Mouse (Mus musculus) stomach, postnatal 0 days (tissue): ENCODE data around the gene Tbce. TPM values are rescaled to one million over a fixed set of nuclear protein-coding genes. Genes with fewer than 3 reads are reported as not detected.

Experiments
- ATAC-seq: fragments of 200-750 bp; cut with Nextera tagmentation; 2 replicates; pipeline ENCODE4 v1.8.0; 2017; ENCODE audit not compliant: low FRiP score, low TSS enrichment
- DNase-seq: peaks from one replicate; pipeline ENCODE4 v3.0.0-alpha.2; 2016; ENCODE audit warnings: low spot score
- H3K27ac ChIP-seq: fragments of 300-500 bp; sonication (generic); replicated peaks from 2 replicates; pipeline ENCODE4 v1.5.1; 2014; ENCODE audit warnings: mild to moderate bottlenecking, control low read depth
- H3K27me3 ChIP-seq: fragments of 300-500 bp; sonication (generic); 2 replicates; pipeline ENCODE4 v1.6.1; 2014; ENCODE audit warnings: low read length; ENCODE audit not compliant: control insufficient read depth, insufficient read depth
- H3K36me3 ChIP-seq: fragments of 300-500 bp; sonication (generic); 2 replicates; pipeline ENCODE4 v1.6.1; 2014; ENCODE audit warnings: low read length, mixed read lengths; ENCODE audit not compliant: control insufficient read depth, insufficient read depth
- H3K4me1 ChIP-seq: fragments of 300-500 bp; sonication (generic); replicated peaks from 2 replicates; pipeline ENCODE4 v1.6.1; 2014; ENCODE audit warnings: antibody characterized with exemption; ENCODE audit not compliant: control insufficient read depth, insufficient read depth
- H3K4me2 ChIP-seq: fragments of 300-500 bp; sonication (generic); replicated peaks from 2 replicates; pipeline ENCODE4 v1.6.1; 2014; ENCODE audit warnings: low read depth, mild to moderate bottlenecking, control low read depth, moderate library complexity
- H3K4me3 ChIP-seq: fragments of 300-500 bp; sonication (generic); 2 replicates; pipeline ENCODE4 v1.5.1; 2014; ENCODE audit warnings: low read depth, low read length, control low read depth
- H3K9ac ChIP-seq: fragments of 300-500 bp; sonication (generic); 2 replicates; pipeline ENCODE4 v1.6.1; 2014; ENCODE audit warnings: mild to moderate bottlenecking, low read length, control low read depth, mixed read lengths
- H3K9me3 ChIP-seq: fragments of 300-500 bp; sonication (generic); 2 replicates; pipeline ENCODE4 v1.6.1; 2016; ENCODE audit warnings: low read length; ENCODE audit not compliant: control insufficient read depth
- CTCF ChIP-seq: IDR thresholded peaks from 2 replicates; pipeline ENCODE4 v1.5.1; 2016; ENCODE audit warnings: antibody characterized with exemption, low read depth, mild to moderate bottlenecking, moderate library complexity
- EP300 ChIP-seq: optimal IDR thresholded peaks from 2 replicates; pipeline ENCODE3; 2016; ENCODE audit warnings: antibody characterized with exemption
- WGBS: fragments of 180-500 bp; shearing (Covaris S2); extraction: QIAGEN DNeasy Blood & Tissue Kit; methylation state at CpG from one replicate; pipeline ENCODE4 v1.1.7; 2014; 5-methylcytosine and 5-hydroxymethylcytosine counted together
- polyA plus RNA-seq: library from polyadenylated mRNA; unstranded; fragments of >200 nt; fragmentation: Nextera tagmentation; extraction: Ambion mirVana; gene quantifications from 2 replicates; pipeline ENCODE4 v1.2.1, GENCODE M21; 2015

The Tbce gene
- polyA plus RNA-seq, 1 experiment from 2014 or later = 29.8 TPM

GRCm38 (mm10) chr13:14002706-14003105 lies 36.7 kb downstream of the Tbce start:
- no peak overlapping the region for H3K27ac ChIP-seq
- H3K4me3 ChIP-seq = no peak overlapping the region
- peaks cover 27% of the 10 kb centered on the region for H3K36me3 ChIP-seq
- no peaks in the 10 kb centered on the region for H3K9me3 ChIP-seq
- H3K4me2 ChIP-seq = no peak overlapping the region
- no peak for TF ChIP-seq EP300
- ATAC-seq = no peak
- H3K9ac ChIP-seq = no peak overlapping the region
- 70% methylated on average over 2 of the region's 2 CpGs for WGBS
- H3K27me3 ChIP-seq = no peaks in the 10 kb centered on the region
- DNase-seq = no peak
- H3K4me1 ChIP-seq = no peaks in the 10 kb centered on the region

DNA sequence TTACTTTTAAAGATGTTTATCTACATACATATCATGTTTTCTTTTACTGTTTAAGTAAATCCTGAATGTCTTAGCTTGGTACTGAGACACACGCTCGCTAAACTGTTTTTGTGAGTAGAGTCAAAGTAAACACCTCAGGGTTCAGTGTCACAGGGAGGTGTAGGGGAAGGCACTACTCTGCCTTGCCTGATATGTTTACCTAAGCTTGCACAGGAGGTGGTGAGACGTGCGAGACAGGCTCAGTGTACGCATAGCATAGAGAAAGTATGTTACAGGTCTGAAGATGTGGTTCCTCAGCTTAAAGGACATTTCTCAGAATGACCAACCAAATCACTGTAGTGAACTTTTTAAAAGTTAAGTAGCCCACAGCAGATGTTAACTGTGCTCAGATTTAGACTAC lies 42.0 kb downstream of the Tbce start:
- no peak for DNase-seq
- 46% methylated on average over 5 of the region's 5 CpGs for WGBS
- no peak for ATAC-seq
- no peak overlapping the region for H3K27ac ChIP-seq
- no peaks in the 10 kb centered on the region for H3K27me3 ChIP-seq
- peaks cover 23% of the 10 kb centered on the region for H3K36me3 ChIP-seq
- H3K4me1 ChIP-seq = no peaks in the 10 kb centered on the region
- H3K9me3 ChIP-seq = no peaks in the 10 kb centered on the region
- no peak overlapping the region for H3K9ac ChIP-seq
- TF ChIP-seq CTCF (no peak), EP300 (no peak)
- no peak overlapping the region for H3K4me2 ChIP-seq
- H3K4me3 ChIP-seq = no peak overlapping the region

DNA sequence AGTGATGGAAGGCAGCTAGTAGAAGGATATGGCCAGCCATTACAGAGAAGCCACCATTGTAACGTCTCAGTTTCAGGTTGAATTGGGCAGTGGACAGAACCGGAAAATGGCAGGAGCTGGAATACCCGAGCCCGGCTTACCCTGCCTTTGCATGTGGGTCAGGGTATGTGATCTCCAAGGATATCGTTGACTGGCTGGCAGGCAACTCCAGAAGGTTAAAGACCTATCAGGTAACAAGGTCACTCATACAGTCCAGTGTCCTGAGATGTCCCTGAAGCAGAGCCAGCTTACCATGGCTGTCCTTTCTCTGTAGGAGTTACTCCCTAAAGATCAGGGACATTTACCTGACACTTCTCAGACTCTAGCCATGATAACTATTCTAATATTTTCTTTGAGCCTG lies 44.4 kb downstream of the Tbce start:
- ATAC-seq (no peak), DNase-seq (no peak)
- H3K27me3 ChIP-seq = no peaks in the 10 kb centered on the region
- H3K9ac ChIP-seq = no peak overlapping the region
- no peaks in the 10 kb centered on the region for H3K4me1 ChIP-seq
- peaks cover 19% of the 10 kb centered on the region for H3K36me3 ChIP-seq
- no peaks in the 10 kb centered on the region for H3K9me3 ChIP-seq
- no peak overlapping the region for H3K4me2 ChIP-seq
- H3K27ac ChIP-seq = no peak overlapping the region
- WGBS = 87% methylated on average over 5 of the region's 5 CpGs
- TF ChIP-seq EP300 (no peak), CTCF (no peak)
- H3K4me3 ChIP-seq = no peak overlapping the region

- no peak for DNase-seq
- Histone ChIP-seq H3K4me2 (no peak overlapping the region), H3K36me3 (peaks cover 14% of the 10 kb centered on the region), H3K9ac (no peak overlapping the region), H3K27me3 (no peaks in the 10 kb centered on the region), H3K9me3 (no peaks in the 10 kb centered on the region), H3K27ac (no peak overlapping the region), H3K4me1 (no peaks in the 10 kb centered on the region), H3K4me3 (no peak overlapping the region)
- no peak for TF ChIP-seq CTCF
- no peak for TF ChIP-seq EP300
- no peak for ATAC-seq
- WGBS = 76% methylated on average over 3 of the region's 3 CpGs
Observed at GRCm38 (mm10) chr13:13993041-13993440, 46.4 kb downstream of the Tbce start.

- no peaks in the 10 kb centered on the region for H3K9me3 ChIP-seq
- no peak overlapping the region for H3K4me3 ChIP-seq
- DNase-seq = no peak
- TF ChIP-seq CTCF = no peak
- no peak for TF ChIP-seq EP300
- 67% methylated on average over 2 of the region's 2 CpGs for WGBS
- no peak overlapping the region for H3K9ac ChIP-seq
- H3K4me2 ChIP-seq = no peak overlapping the region
- H3K4me1 ChIP-seq = no peaks in the 10 kb centered on the region
- H3K27ac ChIP-seq = no peak overlapping the region
- no peak for ATAC-seq
- peaks cover 10% of the 10 kb centered on the region; the same call in 1 of the 2 replicates for H3K36me3 ChIP-seq
- H3K27me3 ChIP-seq = no peaks in the 10 kb centered on the region
Observed at GRCm38 (mm10) chr13:13990391-13990790, 49.0 kb downstream of the Tbce start.

- DNase-seq (no peak), ATAC-seq (no peak)
- H3K27ac ChIP-seq = no peak overlapping the region
- TF ChIP-seq EP300 (no peak), CTCF (no peak)
- H3K9ac ChIP-seq = no peak overlapping the region
- 89% methylated on average over 2 of the region's 2 CpGs for WGBS
- H3K27me3 ChIP-seq = no peaks in the 10 kb centered on the region
- H3K4me1 ChIP-seq = no peaks in the 10 kb centered on the region
- no peak overlapping the region for H3K4me2 ChIP-seq
- H3K9me3 ChIP-seq = no peaks in the 10 kb centered on the region
- H3K36me3 ChIP-seq = peaks cover 10% of the 10 kb centered on the region; the same call in 1 of the 2 replicates
- no peak overlapping the region for H3K4me3 ChIP-seq
Observed at GRCm38 (mm10) chr13:13989135-13989534, 50.3 kb downstream of the Tbce start.
